9 mouse cellular contexts compared by ENCODE assay signal in genomic region chr17:86801213-86801815, GRCm38 (mm10). TPM values are rescaled to one million over a fixed set of nuclear protein-coding genes. Genes with fewer than 3 reads are reported as not detected.
DNase-seq lines count a peak whose midpoint lies in the region; ATAC-seq lines count a peak whose summit lies in the region.
"Had no signal": no experiment of that assay in that cellular context is flagged by ENCODE, and none has a peak within 500 bp of the region (broad histone marks: within the 10 kb centered on the region; RNA-seq: fewer than 3 reads in every experiment).

No protein-coding gene starts in this region.

- 0 out of 2 replicates have a peak overlapping the region, but pooled peaks have one; percentile 2 for H3K9ac ChIP-seq in heart, embryonic 16.5 days (ENCODE audit: low read length)

- no peaks in the 10 kb centered on the region for H3K9me3 ChIP-seq in heart, embryonic 16.5 days (replicated peaks; ENCODE audit: control insufficient read depth, low read length)

- no peaks in the 10 kb centered on the region for H3K36me3 ChIP-seq in heart, embryonic 16.5 days (ENCODE audit: control insufficient read depth, insufficient read depth)
- H3K36me3 ChIP-seq: G1E had no signal

- H3K4me2 ChIP-seq in heart, embryonic 16.5 days (ENCODE audit: low read depth, low read length) = no peak overlapping the region

- peaks cover 34% of the 10 kb centered on the region for H3K4me1 ChIP-seq in heart, embryonic 16.5 days (ENCODE audit: control insufficient read depth, insufficient read depth, low read length)

- 56% methylated on average over 11 of the region's 11 CpGs for WGBS in heart, embryonic 16.5 days

- no peaks in the 10 kb centered on the region for H3K27me3 ChIP-seq in heart, embryonic 16.5 days (ENCODE audit: control insufficient read depth, insufficient read depth, low read length)

- intact Hi-C loops in heart, postnatal 25 days (cut with DNase I) = loop anchor here (5.0 to 10.0 kb wide), 3 partner anchors 194 to 637 kb away; partner anchors contain the start of gene Prkce

- no peak overlapping the region for H3K4me3 ChIP-seq in heart, embryonic 16.5 days (ENCODE audit: low read length)

- no peak for ATAC-seq in heart, embryonic 16.5 days (replicated peaks; ENCODE audit: extremely low read depth, insufficient read depth, low FRiP score)

- peak overlapping the region; percentile 74 for H3K27ac ChIP-seq in heart, embryonic 16.5 days (ENCODE audit: low read length)

- DNase-seq in heart, adult 11 months = peak; percentile 95
- DNase-seq in heart, postnatal 25 days (ENCODE audit: low spot score) = no peak
- peak; percentile 75 to 94 for DNase-seq in adrenal gland, adult (ENCODE audit: inconsistent age in 2 of 2, low spot score in 1 of 2)
- peak; percentile 74 to 77 for DNase-seq in kidney, postnatal 25 days
- DNase-seq in thymus, postnatal 14 days = peak; percentile 43
- DNase-seq in frontal cortex, postnatal 25 days (ENCODE audit: low spot score in 2 of 2) = no peak
- no peak for DNase-seq in spleen, postnatal 10 days (ENCODE audit: low spot score in 2 of 2)

RNA-seq across cellular contexts. Expression of gene Epas1, which starts 47.8 kb away (rescaled TPM):
- 100 to 1,000 TPM; 235 to 266 TPM for total RNA-seq in heart, postnatal 25 days (2021)
- 7.9 and 8.2 TPM in 2 replicates for polyA plus RNA-seq in heart, embryonic 16.5 days (2015; fragmentation: Nextera tagmentation; extraction: Ambion mirVana)
- polyA plus RNA-seq: G1E had no signal

Comparison
In these comparisons a context has a peak if more than half of its experiments do, and no peak if none do; other contexts are left out.
1. DNase-seq: peak in heart, adult 11 months (single experiment), adrenal gland, adult (2 of 2), kidney, postnatal 25 days (2 of 2) and thymus, postnatal 14 days (single experiment); none in heart, postnatal 25 days (single experiment), frontal cortex, postnatal 25 days (0 of 2) and spleen, postnatal 10 days (0 of 2).